Comparison of ENCODE assay signal across 10 mouse cellular contexts in genomic region chr1:191296445-191296844, GRCm38 (mm10). TPM values are rescaled to one million over a fixed set of nuclear protein-coding genes. Genes with fewer than 3 reads are reported as not detected.
A peak's percentile ranks its signal among the peaks of the same experiment; 100 is the strongest.
DNase-seq lines count a peak whose midpoint lies in the region; ATAC-seq and TF ChIP-seq lines count a peak whose summit lies in the region.
"Had no signal": no experiment of that assay in that cellular context is flagged by ENCODE, and none has a peak within 500 bp of the region (broad histone marks: within the 10 kb centered on the region; RNA-seq: fewer than 3 reads in every experiment).

No protein-coding gene starts in this region.

- peak; percentile 52 for DNase-seq in kidney, adult 11 months
- DNase-seq in adrenal gland, postnatal 36 days = peak; percentile 72 to 76
- DNase-seq in heart, adult 9 months (ENCODE audit: low spot score in 2 of 2) = peak; percentile 65 to 76
- peak; percentile 51 for DNase-seq in lung, adult 2 months
- no peak for DNase-seq in forebrain, embryonic 11.5 days (ENCODE audit: low spot score)
- no peak for DNase-seq in c-Kit-positive CD71-positive TER-119-positive erythroid progenitor cells, embryonic 14.5 days (ENCODE audit: low spot score)

- no peak overlapping the region for H3K27ac ChIP-seq in kidney, embryonic 15.5 days
- no peak overlapping the region for H3K27ac ChIP-seq in liver, embryonic 12.5 days
- H3K27ac ChIP-seq in forebrain, embryonic 11.5 days (ENCODE audit: low read depth, low read length) = no peak overlapping the region
- H3K27ac ChIP-seq: embryonic facial prominence, embryonic 12.5 days; limb, embryonic 13.5 days had no signal

- H3K9ac ChIP-seq in kidney, embryonic 15.5 days = no peak overlapping the region
- no peak overlapping the region for H3K9ac ChIP-seq in liver, embryonic 12.5 days
- H3K9ac ChIP-seq in forebrain, embryonic 11.5 days (ENCODE audit: low read length) = no peak overlapping the region
- H3K9ac ChIP-seq: embryonic facial prominence, embryonic 12.5 days; limb, embryonic 13.5 days had no signal

- H3K27me3 ChIP-seq in kidney, embryonic 15.5 days = no peaks in the 10 kb centered on the region
- peaks cover 7% of the 10 kb centered on the region; the same call in 1 of the 2 replicates for H3K27me3 ChIP-seq in liver, embryonic 12.5 days (replicated peaks)
- no peaks in the 10 kb centered on the region for H3K27me3 ChIP-seq in forebrain, embryonic 11.5 days (ENCODE audit: control insufficient read depth, insufficient read depth, low read length)
- H3K27me3 ChIP-seq: embryonic facial prominence, embryonic 12.5 days; limb, embryonic 13.5 days had no signal

- no peaks in the 10 kb centered on the region for H3K36me3 ChIP-seq in kidney, embryonic 15.5 days
- H3K36me3 ChIP-seq in liver, embryonic 12.5 days = no peaks in the 10 kb centered on the region
- H3K36me3 ChIP-seq in forebrain, embryonic 11.5 days (ENCODE audit: control insufficient read depth, insufficient read depth, low read length) = no peaks in the 10 kb centered on the region
- H3K36me3 ChIP-seq: embryonic facial prominence, embryonic 12.5 days; limb, embryonic 13.5 days had no signal

- H3K9me3 ChIP-seq in kidney, embryonic 15.5 days (replicated peaks) = no peaks in the 10 kb centered on the region
- no peaks in the 10 kb centered on the region for H3K9me3 ChIP-seq in liver, embryonic 12.5 days (replicated peaks)
- no peaks in the 10 kb centered on the region for H3K9me3 ChIP-seq in forebrain, embryonic 11.5 days (ENCODE audit: control insufficient read depth, low read length)
- H3K9me3 ChIP-seq: embryonic facial prominence, embryonic 12.5 days; limb, embryonic 13.5 days had no signal

- TF ChIP-seq POLR2A in lung, adult 2 months (IDR thresholded peaks at IDR 0.05; ENCODE audit: borderline replicate concordance, extremely low read depth, low read depth, low read length) = no peak

- no peak overlapping the region for H3K4me2 ChIP-seq in kidney, embryonic 15.5 days
- H3K4me2 ChIP-seq in liver, embryonic 12.5 days = no peak overlapping the region
- no peak overlapping the region for H3K4me2 ChIP-seq in forebrain, embryonic 11.5 days (ENCODE audit: low read depth, low read length, severe bottlenecking)
- H3K4me2 ChIP-seq: embryonic facial prominence, embryonic 12.5 days; limb, embryonic 13.5 days had no signal

- no peak overlapping the region for H3K4me3 ChIP-seq in kidney, embryonic 15.5 days (replicated peaks)
- no peak overlapping the region for H3K4me3 ChIP-seq in lung, adult 2 months (replicated peaks; ENCODE audit: extremely low read depth, low read depth, low read length)
- H3K4me3 ChIP-seq in liver, embryonic 12.5 days = no peak overlapping the region
- no peak overlapping the region for H3K4me3 ChIP-seq in forebrain, embryonic 11.5 days (ENCODE audit: low read depth, low read length)
- H3K4me3 ChIP-seq: embryonic facial prominence, embryonic 12.5 days; limb, embryonic 13.5 days had no signal

- H3K4me1 ChIP-seq in kidney, embryonic 15.5 days = peaks cover 8% of the 10 kb centered on the region
- H3K4me1 ChIP-seq in lung, adult 2 months (ENCODE audit: control insufficient read depth, insufficient read depth, low read length) = no peaks in the 10 kb centered on the region
- no peaks in the 10 kb centered on the region for H3K4me1 ChIP-seq in liver, embryonic 12.5 days
- H3K4me1 ChIP-seq in forebrain, embryonic 11.5 days (replicated peaks; ENCODE audit: control insufficient read depth, insufficient read depth, low read length) = no peaks in the 10 kb centered on the region
- H3K4me1 ChIP-seq: embryonic facial prominence, embryonic 12.5 days had no signal

- no peak; the same call in 1 of the 2 replicates for ATAC-seq in kidney, embryonic 15.5 days (replicated peaks; ENCODE audit: low FRiP score)
- ATAC-seq in liver, embryonic 12.5 days = no peak; the same call in 1 of the 2 replicates
- no peak for ATAC-seq in forebrain, embryonic 11.5 days (replicated peaks; ENCODE audit: low FRiP score)

- no peak for TF ChIP-seq CTCF in lung, adult 2 months (IDR thresholded peaks at IDR 0.05; ENCODE audit: insufficient read depth, low read length)

- WGBS in kidney, embryonic 15.5 days = 70% methylated on average over 5 of the region's 5 CpGs
- WGBS in lung, adult 2 months = 56% methylated on average over 5 of the region's 5 CpGs
- WGBS in liver, embryonic 12.5 days (ENCODE audit: insufficient replicate concordance) = 66% methylated on average over 5 of the region's 5 CpGs
- 81% methylated on average over 5 of the region's 5 CpGs for WGBS in forebrain, embryonic 11.5 days

RNA-seq across cellular contexts. Expression of gene Nenf, which starts 21.5 kb away (rescaled TPM):
- 93.6 and 98.5 TPM in 2 replicates for polyA plus RNA-seq in kidney, embryonic 15.5 days (2015; fragmentation: Nextera tagmentation; extraction: Ambion mirVana)
- total RNA-seq in adrenal gland, postnatal 36 days (2021) = 100 to 1,000 TPM in 1 of 2 experiments, 10 to 100 TPM in 1; 86.6 to 103 TPM
- polyA plus RNA-seq in lung, adult 2 months (2012; rRNA removed) = 164 and 224 TPM in 2 replicates
- 37.1 and 39.7 TPM in 2 replicates for polyA plus RNA-seq in liver, embryonic 12.5 days (2016; fragmentation: Nextera tagmentation; extraction: Ambion mirVana)
- polyA plus RNA-seq in forebrain, embryonic 11.5 days (2014; fragmentation: Nextera tagmentation; extraction: Ambion mirVana) = 57.6 and 57.8 TPM in 2 replicates

RNA-seq across cellular contexts. Expression of gene Tmem206, which starts 29.3 kb away (rescaled TPM):
- polyA plus RNA-seq in kidney, embryonic 15.5 days (2015; fragmentation: Nextera tagmentation; extraction: Ambion mirVana) = 21.3 and 24.7 TPM in 2 replicates
- 1 to 10 TPM; 4.7 to 6.0 TPM for total RNA-seq in adrenal gland, postnatal 36 days (2021)
- polyA plus RNA-seq in lung, adult 2 months (2012; rRNA removed) = 8.0 and 8.4 TPM in 2 replicates
- polyA plus RNA-seq in liver, embryonic 12.5 days (2016; fragmentation: Nextera tagmentation; extraction: Ambion mirVana) = 9.8 and 10.5 TPM in 2 replicates
- 34.2 and 35.5 TPM in 2 replicates for polyA plus RNA-seq in forebrain, embryonic 11.5 days (2014; fragmentation: Nextera tagmentation; extraction: Ambion mirVana)

Comparison
In these comparisons a context has a peak if more than half of its experiments do, and no peak if none do; other contexts are left out.
1. DNase-seq: peak in kidney, adult 11 months (single experiment), adrenal gland, postnatal 36 days (2 of 2), heart, adult 9 months (2 of 2) and lung, adult 2 months (single experiment); none in forebrain, embryonic 11.5 days (single experiment) and c-Kit-positive CD71-positive TER-119-positive erythroid progenitor cells, embryonic 14.5 days (single experiment).